Mouse (Mus musculus): Measurements from ENCODE around the gene Frmd5.

DNA sequence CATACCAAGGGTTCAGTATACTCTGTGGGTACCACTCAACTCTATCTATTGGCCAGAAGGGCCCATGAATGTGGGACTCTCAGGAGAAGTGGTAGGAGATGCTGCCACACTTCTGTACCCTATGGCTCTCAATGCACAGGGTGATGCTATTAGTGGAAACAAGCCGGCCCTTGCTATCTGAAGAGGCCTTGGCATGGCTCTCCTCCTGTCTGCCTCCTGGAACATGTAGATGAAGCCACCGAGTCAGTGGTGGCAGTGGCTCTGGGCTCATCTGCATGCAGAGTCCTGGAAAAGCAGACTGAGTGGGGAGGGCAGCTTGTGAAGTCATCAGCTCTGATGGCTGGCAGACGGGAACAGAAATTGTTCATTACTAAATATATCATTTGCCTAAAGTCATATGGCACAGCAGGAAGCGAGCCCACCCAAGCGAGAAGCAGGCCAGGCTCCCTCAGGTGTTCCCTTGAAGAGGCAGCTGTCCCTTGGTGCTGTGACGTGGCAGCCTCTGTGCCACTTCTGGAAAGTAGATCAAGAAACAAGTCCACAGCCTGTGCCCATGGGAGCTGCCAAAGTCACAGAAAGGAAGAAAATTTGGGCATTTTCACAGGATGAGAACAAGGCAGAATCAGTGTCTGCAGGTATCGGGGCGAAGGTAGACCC is 235.8 kb downstream of the Frmd5 start:
- TF ChIP-seq CTCF (IDR thresholded peaks at IDR 0.05; ENCODE audit: borderline replicate concordance, extremely low read depth, insufficient read depth, insufficient read length) (no peak), POLR2A (IDR thresholded peaks at IDR 0.05; ENCODE audit: borderline replicate concordance, extremely low read depth, insufficient read depth, insufficient read length, poor library complexity, severe bottlenecking) (no peak)

All from brain, embryonic 14.5 days (tissue).